Comparison of ENCODE assay signal across 11 mouse cellular contexts in genomic region chr1:158489521-158490021, GRCm38 (mm10).
DNase-seq lines count a peak whose midpoint lies in the region; ATAC-seq and TF ChIP-seq lines count a peak whose summit lies in the region.
"Had no signal": no experiment of that assay in that cellular context is flagged by ENCODE, and none has a peak within 500 bp of the region (broad histone marks: within the 10 kb centered on the region; RNA-seq: fewer than 3 reads in every experiment).

No protein-coding gene starts in this region.

- ATAC-seq in embryonic facial prominence, embryonic 11.5 days (replicated peaks; ENCODE audit: insufficient number of reproducible peaks, low FRiP score, low TSS enrichment, low read depth), result peak; percentile 56; the same call in 1 of the 2 replicates
- 0 out of 2 replicates have a peak, but pooled peaks have one; percentile 51 for ATAC-seq in stomach, postnatal 0 days (ENCODE audit: low FRiP score, low TSS enrichment)
- ATAC-seq in kidney, embryonic 14.5 days (ENCODE audit: low FRiP score, low TSS enrichment), result no peak
- ATAC-seq: liver, postnatal 0 days had no signal

- no peak overlapping the region for H3K27ac ChIP-seq in embryonic facial prominence, embryonic 11.5 days (replicated peaks; ENCODE audit: low read depth, low read length)
- no peak overlapping the region for H3K27ac ChIP-seq in stomach, postnatal 0 days (replicated peaks)
- no peak overlapping the region for H3K27ac ChIP-seq in kidney, embryonic 14.5 days (ENCODE audit: low read depth, low read length)
- H3K27ac ChIP-seq: kidney, postnatal 0 days had no signal

- no peaks in the 10 kb centered on the region for H3K36me3 ChIP-seq in embryonic facial prominence, embryonic 11.5 days (replicated peaks; ENCODE audit: control insufficient read depth, insufficient read depth, low read depth, low read length)
- H3K36me3 ChIP-seq in stomach, postnatal 0 days (ENCODE audit: control insufficient read depth, insufficient read depth, low read length), result no peaks in the 10 kb centered on the region
- H3K36me3 ChIP-seq in kidney, embryonic 14.5 days (ENCODE audit: control insufficient read depth, insufficient read depth, low read length), result no peaks in the 10 kb centered on the region

- peak; percentile 25 to 41 for DNase-seq in layer of hippocampus, postnatal 10 days (ENCODE audit: low spot score in 2 of 2)
- no peak for DNase-seq in layer of hippocampus, adult 18-20 months (ENCODE audit: low spot score in 2 of 2)
- DNase-seq in embryonic facial prominence, embryonic 11.5 days (ENCODE audit: low spot score), result no peak
- DNase-seq in mesoderm, embryonic 11.5 days (ENCODE audit: low read depth, low spot score), result peak; percentile 22
- DNase-seq in stomach, postnatal 0 days (ENCODE audit: low spot score), result no peak
- no peak for DNase-seq in B cell, adult 2 months
- DNase-seq in right cerebral cortex, postnatal 25 days, result no peak
- DNase-seq: gastrocnemius, postnatal 25 days; liver, postnatal 0 days had no signal

- H3K9ac ChIP-seq in embryonic facial prominence, embryonic 11.5 days (replicated peaks; ENCODE audit: low read length), result no peak overlapping the region
- no peak overlapping the region for H3K9ac ChIP-seq in stomach, postnatal 0 days (ENCODE audit: low read length)
- H3K9ac ChIP-seq in kidney, embryonic 14.5 days (ENCODE audit: low read depth, low read length), result no peak overlapping the region
- H3K9ac ChIP-seq: liver, postnatal 0 days had no signal

- TF ChIP-seq EP300 in stomach, postnatal 0 days (optimal IDR thresholded peaks at IDR 0.05), result no peak

- no peaks in the 10 kb centered on the region for H3K27me3 ChIP-seq in embryonic facial prominence, embryonic 11.5 days (ENCODE audit: control insufficient read depth, insufficient read depth, low read length)
- H3K27me3 ChIP-seq in stomach, postnatal 0 days (ENCODE audit: control insufficient read depth, insufficient read depth, low read length), result no peaks in the 10 kb centered on the region
- no peaks in the 10 kb centered on the region for H3K27me3 ChIP-seq in kidney, embryonic 14.5 days (ENCODE audit: control insufficient read depth, insufficient read depth, low read length)

- no peaks in the 10 kb centered on the region for H3K9me3 ChIP-seq in embryonic facial prominence, embryonic 11.5 days (replicated peaks; ENCODE audit: control insufficient read depth, low read length)
- no peaks in the 10 kb centered on the region for H3K9me3 ChIP-seq in stomach, postnatal 0 days (ENCODE audit: control insufficient read depth, low read length)
- H3K9me3 ChIP-seq in kidney, embryonic 14.5 days (ENCODE audit: control insufficient read depth, low read length), result no peaks in the 10 kb centered on the region

- H3K4me1 ChIP-seq in embryonic facial prominence, embryonic 11.5 days (ENCODE audit: control insufficient read depth, insufficient read depth, low read length), result no peaks in the 10 kb centered on the region
- H3K4me1 ChIP-seq in stomach, postnatal 0 days (replicated peaks; ENCODE audit: control insufficient read depth, insufficient read depth), result no peaks in the 10 kb centered on the region
- no peaks in the 10 kb centered on the region for H3K4me1 ChIP-seq in kidney, embryonic 14.5 days (ENCODE audit: control insufficient read depth, insufficient read depth, low read length)

- no peak overlapping the region for H3K4me3 ChIP-seq in embryonic facial prominence, embryonic 11.5 days (ENCODE audit: low read depth, low read length)
- H3K4me3 ChIP-seq in stomach, postnatal 0 days (ENCODE audit: low read depth, low read length), result no peak overlapping the region
- no peak overlapping the region for H3K4me3 ChIP-seq in kidney, embryonic 14.5 days (ENCODE audit: low read length)

- TF ChIP-seq CTCF in stomach, postnatal 0 days (IDR thresholded peaks at IDR 0.05; ENCODE audit: low read depth), result no peak

- H3K4me2 ChIP-seq in embryonic facial prominence, embryonic 11.5 days (ENCODE audit: low read depth, low read length), result no peak overlapping the region
- H3K4me2 ChIP-seq in stomach, postnatal 0 days (replicated peaks; ENCODE audit: low read depth), result no peak overlapping the region
- no peak overlapping the region for H3K4me2 ChIP-seq in kidney, embryonic 14.5 days (replicated peaks; ENCODE audit: low read depth, low read length)

- 32% methylated on average over 4 of the region's 4 CpGs for WGBS in embryonic facial prominence, embryonic 11.5 days
- 51% methylated on average over 4 of the region's 4 CpGs for WGBS in stomach, postnatal 0 days
- 59% methylated on average over 4 of the region's 4 CpGs for WGBS in kidney, embryonic 14.5 days

Comparison
In these comparisons a context has a peak if more than half of its experiments do, and no peak if none do; other contexts are left out.
1. DNase-seq: peak in layer of hippocampus, postnatal 10 days (2 of 2) and mesoderm, embryonic 11.5 days (single experiment); none in layer of hippocampus, adult 18-20 months (0 of 2), embryonic facial prominence, embryonic 11.5 days (single experiment), stomach, postnatal 0 days (single experiment), B cell, adult 2 months (0 of 2) and right cerebral cortex, postnatal 25 days (single experiment).